Mouse (Mus musculus): ENCODE results near the gene Glis2.

Glis2 gene

GRCm38 (mm10) chr16:4655764-4656570 lies 61.5 kb downstream of the Glis2 start:
- in situ Hi-C loops (cut with MboI, MseI) = no loop called here

- in situ Hi-C loops (cut with MboI, MseI) = no loop called here
These were observed 62.1 kb downstream of the Glis2 start for GRCm38 (mm10) chr16:4656571-4657081.

GRCm38 (mm10) chr16:4658781-4659245 lies 64.3 kb downstream of the Glis2 start:
- in situ Hi-C loops (cut with MboI, MseI) = no loop called here

- in situ Hi-C loops (cut with MboI, MseI) = no loop called here
These were observed 64.8 kb downstream of the Glis2 start for GRCm38 (mm10) chr16:4659326-4659725.

GRCm38 (mm10) chr16:4661605-4662004 lies 67.1 kb downstream of the Glis2 start:
- in situ Hi-C loops (cut with MboI, MseI) = no loop called here

DNA sequence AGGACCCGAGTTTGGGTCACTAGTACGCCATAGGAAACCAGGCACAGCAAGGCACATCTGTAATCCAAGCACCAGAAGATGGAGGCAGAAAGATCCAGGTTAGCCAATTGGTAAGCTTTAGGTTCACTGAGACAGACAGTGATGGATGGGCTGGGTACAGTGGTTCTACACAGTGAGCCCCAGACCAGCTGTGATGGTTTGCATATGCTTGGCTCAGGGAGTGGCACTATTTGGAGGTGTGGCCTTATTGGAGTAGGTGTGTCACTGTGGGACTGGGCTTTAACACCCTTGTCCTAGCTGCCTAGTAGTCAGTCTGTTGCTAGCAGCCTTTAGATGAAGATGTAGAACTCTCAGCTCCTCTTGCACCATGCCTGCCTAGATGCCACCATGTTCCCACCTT lies 69.3 kb downstream of the Glis2 start:
- in situ Hi-C loops (cut with MboI, MseI) = no loop called here

DNA sequence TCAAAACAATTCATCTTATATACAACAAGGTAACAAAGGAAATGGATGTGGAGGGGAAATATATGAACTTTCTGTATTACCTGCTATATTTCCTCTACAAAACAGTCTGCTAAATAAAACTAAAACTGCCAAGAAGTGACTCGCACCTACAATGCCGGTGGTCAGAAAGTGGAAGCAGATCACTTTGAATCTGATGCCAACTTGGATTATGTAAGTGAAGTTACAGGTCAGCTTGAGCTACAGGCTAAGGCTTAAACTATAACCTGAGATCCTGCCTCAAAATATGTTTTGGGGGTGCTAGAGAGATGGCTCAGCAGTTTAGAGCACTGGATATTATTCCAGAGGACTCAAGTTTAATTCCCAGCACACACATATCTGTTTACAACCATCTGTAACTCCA lies 71.2 kb downstream of the Glis2 start:
- in situ Hi-C loops (cut with MboI, MseI) = no loop called here

GRCm38 (mm10) chr16:4667190-4667808 lies 72.8 kb downstream of the Glis2 start:
- in situ Hi-C loops (cut with MboI, MseI) = no loop called here

DNA sequence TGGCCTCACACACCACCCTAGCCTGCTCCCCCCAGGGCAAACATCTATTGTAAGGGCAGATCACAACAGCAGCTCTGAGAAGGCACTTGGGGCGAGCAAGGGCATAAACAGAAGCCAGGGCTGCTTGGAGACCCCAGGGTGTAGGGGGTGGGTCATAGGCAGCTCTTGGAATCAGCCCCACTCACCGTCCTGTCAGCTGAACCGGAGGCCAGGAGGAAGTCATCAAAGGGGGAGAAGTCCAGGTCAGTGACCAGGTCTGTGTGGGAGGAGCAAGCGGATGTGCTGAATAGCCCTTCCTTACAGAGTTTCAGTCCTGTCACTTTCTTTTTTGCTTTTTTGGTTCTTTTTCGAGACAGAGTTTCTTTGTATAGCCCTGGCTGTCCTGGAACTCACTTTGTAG lies 75.8 kb downstream of the Glis2 start:
- in situ Hi-C loops (cut with MboI, MseI) = loop anchor here in 1 of 2 experiments (5.0 kb wide), 1 partner anchor 38 kb away; no protein-coding TSS in a partner anchor

- in situ Hi-C loops (cut with MboI, MseI) = loop anchor here in 1 of 2 experiments (5.0 kb wide), 1 partner anchor 42 kb away; no protein-coding TSS in a partner anchor
These were observed 79.6 kb downstream of the Glis2 start for GRCm38 (mm10) chr16:4674091-4674490.
